Mouse (Mus musculus): ENCODE measurements around the gene Ube2j2. TPM values are rescaled to one million over a fixed set of nuclear protein-coding genes. Genes with fewer than 3 reads are reported as not detected.

Gene Ube2j2
- total RNA-seq, 2 experiments from 2014 or later, result 62.4 to 66.9 TPM

Small RNA genes within 50 kb of the gene (microRNA-seq; reads per million reads assigned to microRNA genes)
- 0 reads per million in 2 experiments for gene Gm22991

Other genes with a start within 250 kb of the Ube2j2 start
- 1 to 10 TPM; 2.9 to 4.3 TPM for gene Fndc10, start 249.5 kb upstream of the Ube2j2 start, total RNA-seq (2021)
- gene Ssu72, start 239.0 kb upstream of the Ube2j2 start, total RNA-seq (2021), result 10 to 100 TPM; 58.3 to 59.2 TPM
- gene Tmem240, start 209.0 kb upstream of the Ube2j2 start, total RNA-seq (2021), result under 1 TPM; 0.47 to 0.69 TPM
- gene Atad3a, start 182.7 kb upstream of the Ube2j2 start, total RNA-seq (2021), result 10 to 100 TPM; 67.1 to 73.1 TPM
- 10 to 100 TPM; 14.0 to 15.8 TPM for gene Vwa1, start 169.1 kb upstream of the Ube2j2 start, total RNA-seq (2021)
- gene Tmem88b, start 158.0 kb upstream of the Ube2j2 start, total RNA-seq (2021), result 1 to 10 TPM; 2.0 to 2.3 TPM
- not detected for gene Ankrd65, start 153.4 kb upstream of the Ube2j2 start, total RNA-seq (2021)
- 10 to 100 TPM; 77.2 to 83.5 TPM for gene Mrpl20, start 141.0 kb upstream of the Ube2j2 start, total RNA-seq (2021)
- 10 to 100 TPM; 49.9 to 50.6 TPM for gene Ccnl2, start 131.3 kb upstream of the Ube2j2 start, total RNA-seq (2021)
- 10 to 100 TPM; 84.8 to 91.3 TPM for gene Aurkaip1, start 112.6 kb upstream of the Ube2j2 start, total RNA-seq (2021)
- gene Mxra8, start 104.2 kb upstream of the Ube2j2 start, total RNA-seq (2021), result 10 to 100 TPM; 66.0 to 66.1 TPM
- gene Dvl1, start 96.4 kb upstream of the Ube2j2 start, total RNA-seq (2021), result 10 to 100 TPM; 35.3 to 36.0 TPM
- gene Tas1r3, start 80.5 kb upstream of the Ube2j2 start, total RNA-seq (2021), result under 1 TPM; 0.20 to 0.34 TPM
- 10 to 100 TPM in 1 of 2 experiments, 1 to 10 TPM in 1; 7.9 to 10.6 TPM for gene Cptp, start 74.4 kb upstream of the Ube2j2 start, total RNA-seq (2021)
- 10 to 100 TPM; 16.6 to 20.9 TPM for gene Ints11, start 74.3 kb upstream of the Ube2j2 start, total RNA-seq (2021)
- 10 to 100 TPM; 18.1 to 19.1 TPM for gene Pusl1, start 52.0 kb upstream of the Ube2j2 start, total RNA-seq (2021)
- gene Acap3, start 52.0 kb upstream of the Ube2j2 start, total RNA-seq (2021), result 10 to 100 TPM; 20.3 to 21.7 TPM
- 10 to 100 TPM; 17.8 to 24.8 TPM for gene C1qtnf12, start 18.5 kb downstream of the Ube2j2 start, total RNA-seq (2021)
- 1 to 10 TPM; 3.4 to 3.7 TPM for gene B3galt6, start 48.8 kb downstream of the Ube2j2 start, total RNA-seq (2021)
- gene Sdf4, start 49.0 kb downstream of the Ube2j2 start, total RNA-seq (2021), result 100 to 1,000 TPM; 105 to 108 TPM
- gene Tnfrsf4, start 70.0 kb downstream of the Ube2j2 start, total RNA-seq (2021), result under 1 TPM; 0.62 to 0.93 TPM
- under 1 TPM in 1 of 2 experiments, not detected in 1; 0.29 TPM for gene Tnfrsf18, start 82.3 kb downstream of the Ube2j2 start, total RNA-seq (2021)
- not detected for gene Ttll10, start 115.6 kb downstream of the Ube2j2 start, total RNA-seq (2021)
- 1 to 10 TPM; 5.6 to 6.1 TPM for gene 9430015G10Rik, start 166.2 kb downstream of the Ube2j2 start, total RNA-seq (2021)
- gene Rnf223, start 186.7 kb downstream of the Ube2j2 start, total RNA-seq (2021), result not detected

Data from heart, postnatal 10 days (tissue).